Mouse (Mus musculus): ENCODE data around the gene Hoxa10. TPM values are rescaled to one million over a fixed set of nuclear protein-coding genes. Genes with fewer than 3 reads are reported as not detected.

Hoxa10 gene
- total RNA-seq, 2 experiments from 2014 or later, result 0.12 TPM; not detected in 1

- ATAC-seq (replicated peaks; ENCODE audit: poor library complexity), result peak; percentile 59
Measured at GRCm38 (mm10) chr6:52246403-52246803, 5.7 kb upstream of the Hoxa10 start.

- ATAC-seq (replicated peaks; ENCODE audit: poor library complexity), result no peak
Measured at GRCm38 (mm10) chr6:52245757-52246142, 5.1 kb upstream of the Hoxa10 start, which contains the start of gene Hoxa11. Hoxa11 (minus strand) TSS chr6:52245810.

- ATAC-seq (replicated peaks; ENCODE audit: poor library complexity), result no peak
Measured at GRCm38 (mm10) chr6:52245040-52245756, 4.5 kb upstream of the Hoxa10 start.

- ATAC-seq (replicated peaks; ENCODE audit: poor library complexity), result no peak
Measured at GRCm38 (mm10) chr6:52244471-52245039, 3.9 kb upstream of the Hoxa10 start.

- ATAC-seq (replicated peaks; ENCODE audit: poor library complexity), result no peak
Measured at GRCm38 (mm10) chr6:52243681-52244121, 3.0 kb upstream of the Hoxa10 start.

GRCm38 (mm10) chr6:52242801-52243332 is 2.2 kb upstream of the Hoxa10 start:
- ATAC-seq (replicated peaks; ENCODE audit: poor library complexity), result no peak

- ATAC-seq (replicated peaks; ENCODE audit: poor library complexity), result no peak
Measured at GRCm38 (mm10) chr6:52241001-52241621, 457 bp upstream of the Hoxa10 start.

GRCm38 (mm10) chr6:52239625-52240388 is 847 bp downstream of the Hoxa10 start:
- ATAC-seq (replicated peaks; ENCODE audit: poor library complexity), result no peak

GRCm38 (mm10) chr6:52238976-52239375 is 1.7 kb downstream of the Hoxa10 start:
- no peak for ATAC-seq (replicated peaks; ENCODE audit: poor library complexity)

GRCm38 (mm10) chr6:52238155-52238545 is 2.5 kb downstream of the Hoxa10 start:
- ATAC-seq (replicated peaks; ENCODE audit: poor library complexity), result no peak

GRCm38 (mm10) chr6:52237346-52238154 is 3.1 kb downstream of the Hoxa10 start:
- no peak for ATAC-seq (replicated peaks; ENCODE audit: poor library complexity)

- ATAC-seq (replicated peaks; ENCODE audit: poor library complexity), result no peak
Measured at GRCm38 (mm10) chr6:52236806-52237205, 3.8 kb downstream of the Hoxa10 start.

GRCm38 (mm10) chr6:52235866-52236265 is 4.8 kb downstream of the Hoxa10 start:
- no peak for ATAC-seq (replicated peaks; ENCODE audit: poor library complexity)

GRCm38 (mm10) chr6:52235267-52235666 is 5.4 kb downstream of the Hoxa10 start:
- no peak for ATAC-seq (replicated peaks; ENCODE audit: poor library complexity)

GRCm38 (mm10) chr6:52234428-52235140 is 6.1 kb downstream of the Hoxa10 start:
- ATAC-seq (replicated peaks; ENCODE audit: poor library complexity), result no peak

- no peak for ATAC-seq (replicated peaks; ENCODE audit: poor library complexity)
Measured at GRCm38 (mm10) chr6:52233546-52234427, 6.9 kb downstream of the Hoxa10 start.

GRCm38 (mm10) chr6:52232984-52233545 is 7.6 kb downstream of the Hoxa10 start:
- no peak for ATAC-seq (replicated peaks; ENCODE audit: poor library complexity)

GRCm38 (mm10) chr6:52232568-52232965 is 8.1 kb downstream of the Hoxa10 start:
- no peak for ATAC-seq (replicated peaks; ENCODE audit: poor library complexity)
